Mouse (Mus musculus): ENCODE data around the gene Olah. TPM values are rescaled to one million over a fixed set of nuclear protein-coding genes. Genes with fewer than 3 reads are reported as not detected.

Gene Olah
- polyA plus RNA-seq, 1 experiment from 2014 or later = not detected

- H3K27me3 ChIP-seq (replicated peaks; ENCODE audit: control insufficient read depth, insufficient read depth, low read length) = 0 out of 2 replicates have a peak, but pooled peaks cover 3% of the 10 kb centered on the region
- peak; percentile 98 for ATAC-seq
- peak within 1 kb of the TSS; percentile 71 for H3K9ac ChIP-seq (ENCODE audit: low read length)
- peak within 1 kb of the TSS; percentile 60 for H3K4me2 ChIP-seq (ENCODE audit: low read length)
- H3K4me3 ChIP-seq (ENCODE audit: low read depth, low read length) = peak within 1 kb of the TSS; percentile 63
- peaks cover 15% of the 10 kb centered on the region for H3K36me3 ChIP-seq (ENCODE audit: control insufficient read depth, insufficient read depth, low read length)
- peak; percentile 99 for DNase-seq (ENCODE audit: low spot score)
- WGBS = 1% methylated on average over 45 of the region's 45 CpGs
- H3K9me3 ChIP-seq (replicated peaks; ENCODE audit: control insufficient read depth, low read length) = no peaks in the 10 kb centered on the region
- peaks cover 13% of the 10 kb centered on the region for H3K4me1 ChIP-seq (ENCODE audit: control insufficient read depth, insufficient read depth, low read length)
- peak within 1 kb of the TSS; percentile 69 for H3K27ac ChIP-seq (ENCODE audit: low read depth, low read length)
Measured at GRCm38 (mm10) chr2:3332484-3333242, 64.3 kb downstream of the Olah start, which contains the start of gene Rpp38. Gene Rpp38, minus strand, starts transcription at chr2:3332643.

GRCm38 (mm10) chr2:3332056-3332455, 65.0 kb downstream of the Olah start:
- Histone ChIP-seq H3K4me2 (ENCODE audit: low read length) (peak overlapping the region; percentile 60), H3K4me3 (ENCODE audit: low read depth, low read length) (peak overlapping the region; percentile 63), H3K4me1 (ENCODE audit: control insufficient read depth, insufficient read depth, low read length) (peaks cover 13% of the 10 kb centered on the region), H3K27me3 (replicated peaks; ENCODE audit: control insufficient read depth, insufficient read depth, low read length) (0 out of 2 replicates have a peak, but pooled peaks cover 3% of the 10 kb centered on the region), H3K9ac (ENCODE audit: low read length) (peak overlapping the region; percentile 71), H3K9me3 (replicated peaks; ENCODE audit: control insufficient read depth, low read length) (no peaks in the 10 kb centered on the region), H3K27ac (ENCODE audit: low read depth, low read length) (peak overlapping the region; percentile 69), H3K36me3 (ENCODE audit: control insufficient read depth, insufficient read depth, low read length) (peaks cover 18% of the 10 kb centered on the region)
- ATAC-seq (no peak), DNase-seq (ENCODE audit: low spot score) (no peak)
- 2% methylated on average over 20 of the region's 21 CpGs for WGBS

GRCm38 (mm10) chr2:3331071-3331703, 65.8 kb downstream of the Olah start:
- no peak overlapping the region for H3K27ac ChIP-seq (ENCODE audit: low read depth, low read length)
- 0 out of 2 replicates have a peak, but pooled peaks cover 3% of the 10 kb centered on the region for H3K27me3 ChIP-seq (replicated peaks; ENCODE audit: control insufficient read depth, insufficient read depth, low read length)
- 85% methylated on average over 5 of the region's 5 CpGs for WGBS
- H3K4me3 ChIP-seq (ENCODE audit: low read depth, low read length) = peak overlapping the region; percentile 63
- H3K4me1 ChIP-seq (ENCODE audit: control insufficient read depth, insufficient read depth, low read length) = peaks cover 13% of the 10 kb centered on the region
- DNase-seq (ENCODE audit: low spot score) (no peak), ATAC-seq (no peak)
- peaks cover 25% of the 10 kb centered on the region for H3K36me3 ChIP-seq (ENCODE audit: control insufficient read depth, insufficient read depth, low read length)
- peak overlapping the region; percentile 60 for H3K4me2 ChIP-seq (ENCODE audit: low read length)
- H3K9ac ChIP-seq (ENCODE audit: low read length) = peak overlapping the region; percentile 71
- no peaks in the 10 kb centered on the region for H3K9me3 ChIP-seq (replicated peaks; ENCODE audit: control insufficient read depth, low read length)

- Histone ChIP-seq H3K27me3 (replicated peaks; ENCODE audit: control insufficient read depth, insufficient read depth, low read length) (no peaks in the 10 kb centered on the region), H3K27ac (ENCODE audit: low read depth, low read length) (no peak overlapping the region), H3K4me1 (ENCODE audit: control insufficient read depth, insufficient read depth, low read length) (peaks cover 7% of the 10 kb centered on the region), H3K9ac (ENCODE audit: low read length) (no peak overlapping the region), H3K4me3 (ENCODE audit: low read depth, low read length) (no peak overlapping the region), H3K9me3 (replicated peaks; ENCODE audit: control insufficient read depth, low read length) (no peaks in the 10 kb centered on the region), H3K4me2 (ENCODE audit: low read length) (no peak overlapping the region), H3K36me3 (ENCODE audit: control insufficient read depth, insufficient read depth, low read length) (peaks cover 56% of the 10 kb centered on the region)
- peak; percentile 44 for DNase-seq (ENCODE audit: low spot score)
- ATAC-seq = no peak
- WGBS = 29% methylated on average over 1 of the region's 1 CpGs
Measured at GRCm38 (mm10) chr2:3327351-3327750, 69.7 kb downstream of the Olah start.

- peaks cover 7% of the 10 kb centered on the region for H3K4me1 ChIP-seq (ENCODE audit: control insufficient read depth, insufficient read depth, low read length)
- H3K9me3 ChIP-seq (replicated peaks; ENCODE audit: control insufficient read depth, low read length) = no peaks in the 10 kb centered on the region
- H3K9ac ChIP-seq (ENCODE audit: low read length) = no peak overlapping the region
- no peak for ATAC-seq
- H3K4me2 ChIP-seq (ENCODE audit: low read length) = no peak overlapping the region
- H3K4me3 ChIP-seq (ENCODE audit: low read depth, low read length) = no peak overlapping the region
- H3K27me3 ChIP-seq (replicated peaks; ENCODE audit: control insufficient read depth, insufficient read depth, low read length) = no peaks in the 10 kb centered on the region
- H3K36me3 ChIP-seq (ENCODE audit: control insufficient read depth, insufficient read depth, low read length) = peaks cover 61% of the 10 kb centered on the region
- 87% methylated on average over 1 of the region's 1 CpGs for WGBS
- H3K27ac ChIP-seq (ENCODE audit: low read depth, low read length) = no peak overlapping the region
- DNase-seq (ENCODE audit: low spot score) = no peak
Measured at GRCm38 (mm10) chr2:3326547-3326946, 70.5 kb downstream of the Olah start.

GRCm38 (mm10) chr2:3324381-3325130, 72.5 kb downstream of the Olah start:
- no peaks in the 10 kb centered on the region for H3K4me1 ChIP-seq (ENCODE audit: control insufficient read depth, insufficient read depth, low read length)
- no peaks in the 10 kb centered on the region for H3K27me3 ChIP-seq (replicated peaks; ENCODE audit: control insufficient read depth, insufficient read depth, low read length)
- DNase-seq (ENCODE audit: low spot score) (no peak), ATAC-seq (no peak)
- no peak overlapping the region for H3K27ac ChIP-seq (ENCODE audit: low read depth, low read length)
- no peak overlapping the region for H3K9ac ChIP-seq (ENCODE audit: low read length)
- H3K4me3 ChIP-seq (ENCODE audit: low read depth, low read length) = no peak overlapping the region
- H3K36me3 ChIP-seq (ENCODE audit: control insufficient read depth, insufficient read depth, low read length) = peaks cover 76% of the 10 kb centered on the region
- no peaks in the 10 kb centered on the region for H3K9me3 ChIP-seq (replicated peaks; ENCODE audit: control insufficient read depth, low read length)
- no peak overlapping the region for H3K4me2 ChIP-seq (ENCODE audit: low read length)
- WGBS = 93% methylated on average over 7 of the region's 7 CpGs

- H3K4me2 ChIP-seq (ENCODE audit: low read length) = no peak overlapping the region
- no peaks in the 10 kb centered on the region for H3K4me1 ChIP-seq (ENCODE audit: control insufficient read depth, insufficient read depth, low read length)
- no peak overlapping the region for H3K9ac ChIP-seq (ENCODE audit: low read length)
- H3K36me3 ChIP-seq (ENCODE audit: control insufficient read depth, insufficient read depth, low read length) = peaks cover 74% of the 10 kb centered on the region
- no peaks in the 10 kb centered on the region for H3K9me3 ChIP-seq (replicated peaks; ENCODE audit: control insufficient read depth, low read length)
- DNase-seq (ENCODE audit: low spot score) = no peak
- no peak for ATAC-seq
- no peak overlapping the region for H3K4me3 ChIP-seq (ENCODE audit: low read depth, low read length)
- H3K27me3 ChIP-seq (replicated peaks; ENCODE audit: control insufficient read depth, insufficient read depth, low read length) = no peaks in the 10 kb centered on the region
- H3K27ac ChIP-seq (ENCODE audit: low read depth, low read length) = no peak overlapping the region
- WGBS = 92% methylated on average over 2 of the region's 2 CpGs
Measured at GRCm38 (mm10) chr2:3323132-3323531, 73.9 kb downstream of the Olah start.

GRCm38 (mm10) chr2:3305426-3306025, 91.5 kb downstream of the Olah start:
- ATAC-seq = no peak
- H3K27me3 ChIP-seq (replicated peaks; ENCODE audit: control insufficient read depth, insufficient read depth, low read length) = no peaks in the 10 kb centered on the region
- no peaks in the 10 kb centered on the region for H3K9me3 ChIP-seq (replicated peaks; ENCODE audit: control insufficient read depth, low read length)
- H3K4me2 ChIP-seq (ENCODE audit: low read length) = no peak overlapping the region
- no peaks in the 10 kb centered on the region for H3K4me1 ChIP-seq (ENCODE audit: control insufficient read depth, insufficient read depth, low read length)
- 83% methylated on average over 3 of the region's 3 CpGs for WGBS
- H3K36me3 ChIP-seq (ENCODE audit: control insufficient read depth, insufficient read depth, low read length) = peaks cover 21% of the 10 kb centered on the region
- H3K9ac ChIP-seq (ENCODE audit: low read length) = no peak overlapping the region
- peak; percentile 1 for DNase-seq (ENCODE audit: low spot score)
- no peak overlapping the region for H3K4me3 ChIP-seq (ENCODE audit: low read depth, low read length)
- H3K27ac ChIP-seq (ENCODE audit: low read depth, low read length) = no peak overlapping the region
